Mouse (Mus musculus): ENCODE data around the gene Zfp2. TPM values are rescaled to one million over a fixed set of nuclear protein-coding genes. Genes with fewer than 3 reads are reported as not detected.
A peak's percentile ranks its signal among the peaks of the same experiment; 100 is the strongest.

Zfp2 gene
- polyA plus RNA-seq, 1 experiment from 2014 or later, result 14.7 TPM

DNA sequence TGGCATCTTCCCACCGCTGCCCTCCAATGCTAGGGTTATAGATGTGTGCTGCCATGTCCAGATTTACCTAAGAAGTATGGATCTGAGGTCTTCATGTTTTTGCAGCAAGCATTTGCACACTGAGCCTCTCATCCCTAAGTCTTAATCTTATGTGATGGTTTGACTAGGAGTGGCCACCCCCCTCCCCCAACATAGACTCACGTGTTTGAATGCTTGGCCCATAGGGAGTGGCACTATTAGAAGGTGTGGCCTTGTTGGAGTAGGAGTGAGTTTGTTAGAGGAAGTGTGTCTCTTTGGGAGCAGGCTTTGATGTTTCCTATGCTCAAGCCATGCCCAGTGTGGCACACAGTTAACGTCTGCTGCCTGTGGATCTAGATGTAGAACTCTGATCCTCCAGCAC, 37.3 kb downstream of the Zfp2 start:
- Histone ChIP-seq H3K4me3 (ENCODE audit: low read depth, low read length) (no peak overlapping the region), H3K9ac (no peak overlapping the region), H3K36me3 (ENCODE audit: insufficient read depth) (peaks cover 46% of the 10 kb centered on the region), H3K27ac (ENCODE audit: low read depth) (no peak overlapping the region), H3K4me2 (no peak overlapping the region), H3K4me1 (ENCODE audit: insufficient read depth) (no peaks in the 10 kb centered on the region), H3K27me3 (ENCODE audit: insufficient read depth, low read length) (no peaks in the 10 kb centered on the region), H3K9me3 (ENCODE audit: low read depth, low read length) (peaks cover 11% of the 10 kb centered on the region; the same call in 1 of the 2 replicates)
- no peak for TF ChIP-seq CTCF (IDR thresholded peaks at IDR 0.05; ENCODE audit: low read depth)
- DNase-seq, result no peak
- ATAC-seq (ENCODE audit: insufficient read depth), result no peak
- 93% methylated on average over 3 of the region's 3 CpGs for WGBS

DNA sequence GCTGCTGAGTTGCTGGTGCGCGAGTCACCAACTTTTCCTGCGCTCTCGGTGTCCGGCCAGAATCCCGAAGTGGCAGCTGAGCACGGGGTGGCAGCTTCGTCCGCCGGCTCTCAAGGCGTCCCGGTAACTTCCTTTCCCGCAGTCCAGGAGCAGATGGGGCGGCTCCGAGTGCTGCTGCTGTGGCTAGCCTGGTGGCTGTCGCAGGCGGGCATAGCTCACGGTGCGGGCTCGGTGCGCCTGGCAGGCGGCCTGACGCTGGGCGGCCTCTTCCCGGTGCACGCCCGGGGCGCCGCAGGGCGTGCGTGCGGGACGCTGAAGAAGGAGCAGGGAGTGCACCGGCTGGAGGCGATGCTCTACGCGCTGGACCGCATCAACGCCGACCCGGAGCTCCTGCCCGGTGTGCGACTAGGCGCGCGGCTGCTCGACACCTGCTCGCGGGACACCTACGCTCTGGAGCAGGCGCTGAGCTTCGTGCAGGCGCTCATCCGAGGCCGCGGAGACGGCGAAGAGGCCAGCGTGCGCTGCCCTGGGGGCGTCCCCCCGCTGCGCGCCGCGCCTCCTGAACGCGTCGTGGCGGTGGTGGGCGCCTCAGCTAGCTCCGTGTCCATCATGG, 64.9 kb downstream of the Zfp2 start:
- H3K27ac ChIP-seq (ENCODE audit: low read depth), result no peak overlapping the region
- no peaks in the 10 kb centered on the region; the same call in 1 of the 2 replicates for H3K4me1 ChIP-seq (ENCODE audit: insufficient read depth)
- H3K4me3 ChIP-seq (ENCODE audit: low read depth, low read length), result peak overlapping the region; percentile 40
- H3K4me2 ChIP-seq, result peak overlapping the region; percentile 76
- TF ChIP-seq CTCF (IDR thresholded peaks at IDR 0.05; ENCODE audit: low read depth), result no peak
- DNase-seq (peak; percentile 18), ATAC-seq (ENCODE audit: insufficient read depth) (0 out of 2 replicates have a peak, but pooled peaks have one; percentile 35)
- peaks cover 58% of the 10 kb centered on the region for H3K27me3 ChIP-seq (ENCODE audit: insufficient read depth, low read length)
- no peaks in the 10 kb centered on the region for H3K9me3 ChIP-seq (ENCODE audit: low read depth, low read length)
- under 1% methylated on average over 72 of the region's 72 CpGs for WGBS
- H3K36me3 ChIP-seq (ENCODE audit: insufficient read depth), result no peaks in the 10 kb centered on the region
- no peak overlapping the region for H3K9ac ChIP-seq

DNA sequence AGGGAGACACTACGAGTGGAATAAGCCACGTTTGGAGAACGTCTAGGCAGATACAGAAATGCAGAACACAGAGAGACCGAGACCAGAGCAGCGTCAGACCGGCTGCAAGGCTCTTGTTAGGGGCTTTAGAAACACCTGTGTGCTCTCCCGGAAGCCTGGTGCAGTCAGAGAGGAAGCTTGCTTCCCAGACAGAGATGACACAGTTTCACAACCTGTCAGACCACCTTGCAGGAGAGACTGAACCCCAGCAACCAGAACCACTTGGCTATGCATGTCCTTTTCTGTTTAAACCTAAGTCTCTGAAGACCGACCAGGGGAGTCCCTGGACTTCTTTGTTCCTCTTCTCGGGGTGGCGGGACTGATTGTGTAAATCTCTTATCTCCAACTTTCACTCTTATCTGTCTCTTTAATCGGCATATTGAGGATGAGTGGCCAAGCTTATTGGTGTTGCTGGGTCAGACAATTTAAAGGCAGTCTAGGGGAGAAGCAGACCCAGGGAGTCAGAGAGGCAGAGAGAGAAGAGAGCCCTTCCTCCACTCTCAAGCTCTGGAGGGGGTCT, 65.7 kb downstream of the Zfp2 start, which contains the start of gene Grm6:
TSS of gene Grm6 (plus strand) at position 509 of the 559 bp plus-strand sequence.
- Histone ChIP-seq H3K4me1 (ENCODE audit: insufficient read depth) (no peaks in the 10 kb centered on the region; the same call in 1 of the 2 replicates), H3K9me3 (ENCODE audit: low read depth, low read length) (no peaks in the 10 kb centered on the region), H3K9ac (no peak within 1 kb of the TSS), H3K4me3 (ENCODE audit: low read depth, low read length) (peak within 1 kb of the TSS; percentile 40), H3K4me2 (peak within 1 kb of the TSS; percentile 76), H3K27me3 (ENCODE audit: insufficient read depth, low read length) (peaks cover 58% of the 10 kb centered on the region), H3K27ac (ENCODE audit: low read depth) (no peak within 1 kb of the TSS), H3K36me3 (ENCODE audit: insufficient read depth) (no peaks in the 10 kb centered on the region)
- ATAC-seq (ENCODE audit: insufficient read depth) (no peak), DNase-seq (no peak)
- WGBS, result under 1% methylated on average over 11 of the region's 11 CpGs
- no peak for TF ChIP-seq CTCF (IDR thresholded peaks at IDR 0.05; ENCODE audit: low read depth)

DNA sequence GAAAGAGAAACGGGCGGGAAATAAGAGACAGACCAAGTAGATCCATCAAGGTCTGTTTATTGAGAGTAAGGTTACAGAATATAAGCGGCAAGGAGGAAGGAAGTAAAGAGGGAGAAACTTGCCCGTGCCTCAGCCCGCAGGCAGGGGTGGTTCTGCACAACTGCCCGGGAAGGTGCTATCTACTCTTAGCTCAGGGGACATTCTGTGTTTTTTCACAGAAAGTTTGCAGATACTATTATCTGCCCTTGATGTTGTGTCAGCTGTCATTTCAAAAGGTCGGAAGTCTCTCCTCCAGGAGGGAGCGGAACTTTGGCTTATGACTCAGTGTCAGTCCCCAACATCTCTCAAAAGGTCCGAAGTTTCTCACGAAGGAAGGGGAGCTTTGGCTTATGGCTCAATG, 66.7 kb downstream of the Zfp2 start:
- ATAC-seq (ENCODE audit: insufficient read depth) (no peak), DNase-seq (no peak)
- H3K36me3 ChIP-seq (ENCODE audit: insufficient read depth), result no peaks in the 10 kb centered on the region
- H3K9me3 ChIP-seq (ENCODE audit: low read depth, low read length), result no peaks in the 10 kb centered on the region
- WGBS, result 2% methylated on average over 10 of the region's 10 CpGs
- no peak overlapping the region for H3K27ac ChIP-seq (ENCODE audit: low read depth)
- H3K4me1 ChIP-seq (ENCODE audit: insufficient read depth), result no peaks in the 10 kb centered on the region; the same call in 1 of the 2 replicates
- H3K27me3 ChIP-seq (ENCODE audit: insufficient read depth, low read length), result peaks cover 58% of the 10 kb centered on the region
- no peak overlapping the region for H3K4me3 ChIP-seq (ENCODE audit: low read depth, low read length)
- no peak overlapping the region for H3K9ac ChIP-seq
- no peak for TF ChIP-seq CTCF (IDR thresholded peaks at IDR 0.05; ENCODE audit: low read depth)
- H3K4me2 ChIP-seq, result peak overlapping the region; percentile 76; the same call in 1 of the 2 replicates

Other genes starting within 250 kb of the Zfp2 start
- 34.1 and 34.2 TPM in 2 replicates for gene Zfp354c, start 88.4 kb downstream of the Zfp2 start, polyA plus RNA-seq (2014; fragmentation: Nextera tagmentation; extraction: Ambion mirVana)
- gene Zfp879, start 74.6 kb downstream of the Zfp2 start, polyA plus RNA-seq (2014; fragmentation: Nextera tagmentation; extraction: Ambion mirVana), result 0.32 and 0.35 TPM in 2 replicates
- not detected in 2 replicates for gene Grm6, start 65.5 kb downstream of the Zfp2 start, polyA plus RNA-seq (2014; fragmentation: Nextera tagmentation; extraction: Ambion mirVana)
- gene Zfp454, start 28.5 kb downstream of the Zfp2 start, polyA plus RNA-seq (2014; fragmentation: Nextera tagmentation; extraction: Ambion mirVana), result 8.2 and 8.9 TPM in 2 replicates
- gene Zfp354b, start 15.5 kb upstream of the Zfp2 start, polyA plus RNA-seq (2014; fragmentation: Nextera tagmentation; extraction: Ambion mirVana), result 1.1 and 1.4 TPM in 2 replicates
- not detected in 2 replicates for gene 4933414I15Rik, start 27.6 kb upstream of the Zfp2 start, polyA plus RNA-seq (2014; fragmentation: Nextera tagmentation; extraction: Ambion mirVana)
- not detected in 2 replicates for gene Prop1, start 37.6 kb upstream of the Zfp2 start, polyA plus RNA-seq (2014; fragmentation: Nextera tagmentation; extraction: Ambion mirVana)
- gene Olfr1378, start 50.4 kb upstream of the Zfp2 start, polyA plus RNA-seq (2014; fragmentation: Nextera tagmentation; extraction: Ambion mirVana), result not detected in 2 replicates
- not detected in 2 replicates for gene Olfr1377, start 65.8 kb upstream of the Zfp2 start, polyA plus RNA-seq (2014; fragmentation: Nextera tagmentation; extraction: Ambion mirVana)
- gene Olfr51, start 87.4 kb upstream of the Zfp2 start, polyA plus RNA-seq (2014; fragmentation: Nextera tagmentation; extraction: Ambion mirVana), result not detected in 2 replicates
- not detected in 2 replicates for gene Olfr54, start 98.1 kb upstream of the Zfp2 start, polyA plus RNA-seq (2014; fragmentation: Nextera tagmentation; extraction: Ambion mirVana)
- gene Olfr1375, start 131.9 kb upstream of the Zfp2 start, polyA plus RNA-seq (2014; fragmentation: Nextera tagmentation; extraction: Ambion mirVana), result not detected in 2 replicates
- gene Zfp354a, start 143.1 kb upstream of the Zfp2 start, polyA plus RNA-seq (2014; fragmentation: Nextera tagmentation; extraction: Ambion mirVana), result 7.8 and 8.4 TPM in 2 replicates